Mouse (Mus musculus): ENCODE data around the gene Limd1. TPM values are rescaled to one million over a fixed set of nuclear protein-coding genes. Genes with fewer than 3 reads are reported as not detected.

Gene Limd1
- polyA plus RNA-seq, 1 experiment from 2014 or later = 48.8 TPM

DNA sequence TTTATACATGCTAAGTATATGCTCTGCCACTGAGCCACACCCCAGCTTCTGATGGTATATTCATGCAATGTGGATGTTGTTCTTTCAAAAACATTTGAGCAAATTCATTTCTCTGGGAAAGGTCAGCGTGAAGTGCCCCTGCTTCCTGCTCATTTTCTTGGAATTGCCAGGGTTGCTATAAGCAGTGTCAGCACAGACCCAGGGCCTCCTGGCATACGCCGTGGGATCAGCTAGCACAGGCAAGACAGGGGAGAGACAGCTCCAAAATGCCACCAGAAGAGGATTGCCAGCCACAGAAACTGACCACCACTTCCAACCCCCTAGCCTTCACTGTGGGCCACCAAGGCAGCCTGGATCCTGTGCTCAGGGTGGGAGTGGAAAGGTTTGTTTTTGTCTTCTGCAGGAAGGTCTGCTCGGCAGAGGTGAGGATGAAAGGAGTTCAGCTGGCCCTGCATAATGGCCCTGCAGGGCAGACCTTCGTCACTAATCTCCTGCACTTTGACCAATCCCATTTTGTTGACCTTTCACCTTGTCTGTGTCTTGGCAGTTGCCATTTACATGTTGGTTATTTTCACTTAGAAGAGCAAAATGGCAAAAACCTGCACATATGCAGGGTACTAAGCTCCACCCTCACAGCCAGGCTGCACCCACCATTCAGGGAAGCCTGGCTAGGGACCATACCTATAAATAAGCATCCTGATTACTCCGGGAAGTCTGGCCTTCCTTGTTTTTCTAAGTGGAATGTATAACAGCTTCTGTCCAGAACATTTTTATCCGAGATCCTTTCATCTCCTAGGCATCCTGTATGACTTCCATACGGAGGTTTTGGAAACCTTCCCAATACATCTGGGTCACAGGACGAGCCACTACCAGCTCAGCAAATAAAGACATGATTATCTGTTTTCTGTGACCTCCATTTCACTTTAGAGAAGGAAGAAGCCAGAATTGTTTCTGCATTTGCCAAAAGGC, 21.6 kb upstream of the Limd1 start:
- no peak overlapping the region for H3K4me3 ChIP-seq (replicated peaks; ENCODE audit: low read length)
- no peak overlapping the region for H3K4me2 ChIP-seq (ENCODE audit: low read depth, low read length)
- no peak for ATAC-seq (ENCODE audit: insufficient read depth, low FRiP score)
- H3K9me3 ChIP-seq (replicated peaks; ENCODE audit: control insufficient read depth, low read length) = no peaks in the 10 kb centered on the region
- peaks cover 10% of the 10 kb centered on the region; the same call in 1 of the 2 replicates for H3K4me1 ChIP-seq (ENCODE audit: control insufficient read depth, insufficient read depth, low read length)
- 52% methylated on average over 9 of the region's 9 CpGs for WGBS
- H3K36me3 ChIP-seq (ENCODE audit: control insufficient read depth, insufficient read depth, low read length) = no peaks in the 10 kb centered on the region
- H3K9ac ChIP-seq (ENCODE audit: low read length) = no peak overlapping the region
- no peaks in the 10 kb centered on the region for H3K27me3 ChIP-seq (ENCODE audit: control insufficient read depth, insufficient read depth, low read length)
- peak overlapping the region; percentile 46 for H3K27ac ChIP-seq (ENCODE audit: low read length)

DNA sequence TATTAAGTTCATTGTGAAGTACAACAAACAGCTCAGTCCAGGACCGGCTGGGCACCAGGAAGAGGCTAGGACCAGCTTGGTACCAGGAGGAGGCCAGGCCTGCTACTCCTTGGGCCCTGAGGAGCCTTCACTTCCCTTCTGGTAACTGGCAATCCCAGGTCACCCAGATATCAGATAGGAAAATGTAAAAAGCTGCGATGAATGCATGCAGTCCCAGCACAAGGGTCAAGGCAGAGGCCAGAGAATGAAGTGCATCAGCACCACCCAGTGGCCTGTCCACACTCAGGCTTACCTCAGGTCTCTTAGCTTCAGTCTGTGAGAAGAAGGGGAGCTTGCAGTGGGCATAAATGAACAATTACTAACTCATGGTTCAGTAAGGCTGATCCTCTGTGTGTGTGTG, 20.9 kb upstream of the Limd1 start:
- H3K27me3 ChIP-seq (ENCODE audit: control insufficient read depth, insufficient read depth, low read length) = no peaks in the 10 kb centered on the region
- no peak overlapping the region for H3K9ac ChIP-seq (ENCODE audit: low read length)
- WGBS = 45% methylated on average over 2 of the region's 2 CpGs
- no peak overlapping the region for H3K4me3 ChIP-seq (replicated peaks; ENCODE audit: low read length)
- H3K36me3 ChIP-seq (ENCODE audit: control insufficient read depth, insufficient read depth, low read length) = no peaks in the 10 kb centered on the region
- no peaks in the 10 kb centered on the region for H3K9me3 ChIP-seq (replicated peaks; ENCODE audit: control insufficient read depth, low read length)
- H3K4me2 ChIP-seq (ENCODE audit: low read depth, low read length) = no peak overlapping the region
- peaks cover 10% of the 10 kb centered on the region; the same call in 1 of the 2 replicates for H3K4me1 ChIP-seq (ENCODE audit: control insufficient read depth, insufficient read depth, low read length)
- no peak for ATAC-seq (ENCODE audit: insufficient read depth, low FRiP score)
- peak overlapping the region; percentile 46; the same call in 1 of the 2 replicates for H3K27ac ChIP-seq (ENCODE audit: low read length)

DNA sequence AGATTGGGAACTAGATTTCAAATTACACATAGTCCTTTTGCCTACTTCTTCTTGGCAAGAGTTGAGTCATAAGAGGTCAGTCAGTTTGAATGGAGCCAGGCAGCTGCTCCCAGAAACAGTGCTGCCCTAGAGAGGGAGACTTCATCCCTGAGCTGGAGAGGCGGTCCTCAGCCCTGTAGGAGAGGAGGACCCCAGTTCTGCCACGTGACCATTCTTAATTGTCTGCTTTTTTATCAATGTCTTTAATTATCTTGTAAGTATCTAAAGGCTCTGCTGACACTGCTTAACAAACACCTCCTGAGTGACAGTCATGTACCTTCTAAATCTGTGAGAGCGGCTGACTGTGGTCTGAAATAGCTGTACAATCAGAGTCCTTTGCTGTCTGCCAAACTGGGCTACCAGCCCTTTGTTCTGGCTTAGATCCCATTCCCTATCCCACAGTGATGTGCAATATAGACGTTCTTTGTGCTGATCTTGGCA, 11.3 kb upstream of the Limd1 start:
- H3K27me3 ChIP-seq (ENCODE audit: control insufficient read depth, insufficient read depth, low read length) = no peaks in the 10 kb centered on the region
- no peak for ATAC-seq (ENCODE audit: insufficient read depth, low FRiP score)
- no peaks in the 10 kb centered on the region for H3K9me3 ChIP-seq (replicated peaks; ENCODE audit: control insufficient read depth, low read length)
- no peaks in the 10 kb centered on the region for H3K36me3 ChIP-seq (ENCODE audit: control insufficient read depth, insufficient read depth, low read length)
- no peak overlapping the region for H3K4me2 ChIP-seq (ENCODE audit: low read depth, low read length)
- H3K4me1 ChIP-seq (ENCODE audit: control insufficient read depth, insufficient read depth, low read length) = no peaks in the 10 kb centered on the region
- no peak overlapping the region for H3K27ac ChIP-seq (ENCODE audit: low read length)
- no peak overlapping the region for H3K9ac ChIP-seq (ENCODE audit: low read length)
- no peak overlapping the region for H3K4me3 ChIP-seq (replicated peaks; ENCODE audit: low read length)
- 75% methylated on average over 4 of the region's 4 CpGs for WGBS

DNA sequence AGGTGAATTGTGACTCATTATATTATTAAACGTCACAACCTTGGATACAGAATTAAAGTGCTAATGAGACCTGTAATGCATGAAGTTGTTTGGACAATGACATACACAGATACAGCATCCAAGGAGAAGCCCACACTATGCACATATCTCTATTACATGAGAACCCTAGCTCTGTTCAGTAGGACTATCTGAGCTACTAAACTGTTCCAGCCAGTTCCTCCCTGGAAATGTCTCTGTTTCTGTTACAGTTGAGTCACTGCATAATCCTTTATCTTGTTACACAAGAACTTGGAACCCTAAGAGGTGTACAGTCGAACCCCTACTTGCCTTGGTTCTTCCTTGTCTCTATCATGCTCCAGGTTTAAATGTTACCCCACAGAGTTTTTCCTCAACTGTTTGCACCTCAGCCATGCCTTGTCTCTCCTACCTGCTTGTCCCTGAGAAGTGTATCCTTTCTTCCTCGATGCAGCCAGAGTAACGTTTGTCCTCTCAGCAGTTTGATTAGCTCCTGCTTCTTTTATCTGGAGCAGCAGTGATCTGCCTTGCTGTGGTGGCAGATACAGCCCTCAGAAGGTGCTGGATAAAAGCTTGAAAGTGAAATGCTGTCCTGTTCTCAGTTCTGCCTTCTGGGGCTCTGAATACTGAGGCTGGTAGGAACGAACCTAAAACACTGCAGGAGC, 10.0 kb upstream of the Limd1 start:
- 61% methylated on average over 5 of the region's 5 CpGs for WGBS
- ATAC-seq (ENCODE audit: insufficient read depth, low FRiP score) = no peak

DNA sequence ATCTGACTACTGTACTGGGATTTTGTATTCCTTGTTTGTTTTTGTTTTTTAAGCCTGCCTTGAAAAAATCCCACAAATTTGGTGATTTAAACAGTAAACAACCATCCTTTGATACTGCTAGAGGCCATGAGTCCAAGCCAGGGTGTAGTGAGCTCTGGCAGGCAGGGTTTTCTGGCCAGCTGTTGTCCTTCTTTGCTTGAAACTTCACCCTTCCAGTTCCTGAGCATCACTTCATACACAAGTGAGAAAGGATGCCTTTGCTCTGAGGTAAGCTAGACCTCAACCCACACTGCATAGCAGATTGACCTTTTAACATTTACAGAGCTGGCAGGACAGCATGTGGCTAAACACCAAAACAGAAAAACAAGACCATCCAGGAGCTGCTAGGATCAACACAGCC, 9.4 kb upstream of the Limd1 start:
- Histone ChIP-seq H3K4me3 (replicated peaks; ENCODE audit: low read length) (no peak overlapping the region), H3K9me3 (replicated peaks; ENCODE audit: control insufficient read depth, low read length) (no peaks in the 10 kb centered on the region), H3K4me2 (ENCODE audit: low read depth, low read length) (no peak overlapping the region), H3K27me3 (ENCODE audit: control insufficient read depth, insufficient read depth, low read length) (no peaks in the 10 kb centered on the region), H3K9ac (ENCODE audit: low read length) (no peak overlapping the region), H3K36me3 (ENCODE audit: control insufficient read depth, insufficient read depth, low read length) (no peaks in the 10 kb centered on the region), H3K27ac (ENCODE audit: low read length) (no peak overlapping the region), H3K4me1 (ENCODE audit: control insufficient read depth, insufficient read depth, low read length) (no peaks in the 10 kb centered on the region)
- ATAC-seq (ENCODE audit: insufficient read depth, low FRiP score) = no peak

More for the DNA sequence above, 10.0 kb upstream of the Limd1 start:
- Histone ChIP-seq H3K36me3 (ENCODE audit: control insufficient read depth, insufficient read depth, low read length) (no peaks in the 10 kb centered on the region), H3K27me3 (ENCODE audit: control insufficient read depth, insufficient read depth, low read length) (no peaks in the 10 kb centered on the region), H3K4me2 (ENCODE audit: low read depth, low read length) (no peak overlapping the region), H3K4me1 (ENCODE audit: control insufficient read depth, insufficient read depth, low read length) (no peaks in the 10 kb centered on the region), H3K4me3 (replicated peaks; ENCODE audit: low read length) (no peak overlapping the region), H3K27ac (ENCODE audit: low read length) (no peak overlapping the region), H3K9me3 (replicated peaks; ENCODE audit: control insufficient read depth, low read length) (no peaks in the 10 kb centered on the region), H3K9ac (ENCODE audit: low read length) (no peak overlapping the region)

DNA sequence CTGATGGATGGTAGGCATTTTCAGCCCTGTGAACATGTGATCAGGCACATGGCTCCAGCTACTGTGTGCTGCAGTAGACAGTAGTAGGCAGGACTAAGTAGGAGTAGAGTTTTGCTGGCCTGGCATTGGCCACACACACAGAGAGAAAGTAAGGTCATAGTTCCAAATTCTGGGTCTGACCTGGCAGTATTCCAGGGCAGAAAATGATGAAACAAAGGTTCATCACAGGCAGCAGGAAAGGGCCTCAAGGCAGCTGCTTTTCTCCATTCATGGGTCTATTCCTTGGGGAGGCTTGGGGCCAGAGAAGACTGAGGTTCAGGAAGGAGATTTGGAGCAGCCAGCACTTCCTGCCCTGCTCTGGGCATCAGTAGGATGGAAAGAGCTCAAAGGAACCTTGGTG, 5.1 kb upstream of the Limd1 start:
- no peak overlapping the region for H3K27ac ChIP-seq (ENCODE audit: low read length)
- H3K9me3 ChIP-seq (replicated peaks; ENCODE audit: control insufficient read depth, low read length) = no peaks in the 10 kb centered on the region
- H3K4me1 ChIP-seq (ENCODE audit: control insufficient read depth, insufficient read depth, low read length) = 0 out of 2 replicates have a peak, but pooled peaks cover 6% of the 10 kb centered on the region
- no peaks in the 10 kb centered on the region for H3K36me3 ChIP-seq (ENCODE audit: control insufficient read depth, insufficient read depth, low read length)
- no peaks in the 10 kb centered on the region for H3K27me3 ChIP-seq (ENCODE audit: control insufficient read depth, insufficient read depth, low read length)
- H3K4me2 ChIP-seq (ENCODE audit: low read depth, low read length) = no peak overlapping the region
- peak; percentile 20; the same call in 1 of the 2 replicates for ATAC-seq (ENCODE audit: insufficient read depth, low FRiP score)
- H3K9ac ChIP-seq (ENCODE audit: low read length) = no peak overlapping the region
- H3K4me3 ChIP-seq (replicated peaks; ENCODE audit: low read length) = no peak overlapping the region

DNA sequence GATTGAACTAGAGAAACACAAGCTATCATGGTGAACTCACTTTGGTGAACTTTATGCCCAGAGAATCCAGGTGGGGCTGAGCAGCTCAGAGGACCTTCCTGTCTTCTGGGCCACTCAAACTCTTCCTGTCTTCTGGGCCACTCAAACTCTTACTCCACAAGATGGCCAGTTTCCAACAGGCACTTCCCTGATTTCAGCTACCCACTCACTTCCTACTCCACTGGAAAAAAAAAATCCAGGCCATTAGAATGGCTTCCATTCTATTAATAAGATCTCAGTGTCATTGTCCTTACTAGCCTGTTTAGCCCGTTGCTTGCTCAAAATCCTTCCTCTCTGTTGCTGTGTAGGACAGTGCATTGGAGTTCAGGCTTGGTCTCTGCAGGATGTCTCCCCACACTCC, 2.9 kb upstream of the Limd1 start:
- H3K9ac ChIP-seq (ENCODE audit: low read length) = no peak overlapping the region
- no peaks in the 10 kb centered on the region for H3K36me3 ChIP-seq (ENCODE audit: control insufficient read depth, insufficient read depth, low read length)
- 76% methylated on average over 1 of the region's 1 CpGs for WGBS
- no peak overlapping the region for H3K4me3 ChIP-seq (replicated peaks; ENCODE audit: low read length)
- peaks cover 16% of the 10 kb centered on the region for H3K4me1 ChIP-seq (ENCODE audit: control insufficient read depth, insufficient read depth, low read length)
- no peak overlapping the region for H3K27ac ChIP-seq (ENCODE audit: low read length)
- no peaks in the 10 kb centered on the region for H3K27me3 ChIP-seq (ENCODE audit: control insufficient read depth, insufficient read depth, low read length)
- no peaks in the 10 kb centered on the region for H3K9me3 ChIP-seq (replicated peaks; ENCODE audit: control insufficient read depth, low read length)
- H3K4me2 ChIP-seq (ENCODE audit: low read depth, low read length) = no peak overlapping the region
- ATAC-seq (ENCODE audit: insufficient read depth, low FRiP score) = no peak

DNA sequence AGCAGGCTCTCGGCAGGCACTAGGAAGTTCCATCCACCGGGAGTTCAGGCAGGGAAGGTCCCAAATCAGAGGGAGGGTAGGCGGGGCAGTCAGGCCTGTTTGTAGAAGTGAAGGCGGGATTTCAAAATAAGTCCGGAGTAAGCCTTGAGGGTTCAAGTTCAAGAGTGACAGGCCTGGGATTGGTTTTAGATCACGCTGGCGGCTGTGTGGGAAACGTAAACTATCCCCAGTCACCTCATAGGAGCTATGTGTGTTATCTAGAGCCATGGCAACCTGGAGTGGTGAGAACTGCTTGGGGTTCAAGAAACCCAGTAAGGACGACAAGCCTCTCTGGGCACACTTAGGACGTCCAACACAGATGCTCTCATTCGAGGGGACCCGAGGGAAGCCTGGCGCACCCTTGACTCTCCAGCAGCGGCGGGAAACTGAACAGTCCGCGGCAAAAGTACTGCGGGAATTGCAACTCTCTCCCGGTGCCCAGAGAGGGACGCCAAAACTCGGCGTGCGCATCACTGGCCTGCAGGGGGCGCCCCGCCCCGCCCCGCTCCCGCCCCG, 398 bp upstream of the Limd1 start:
- Histone ChIP-seq H3K27ac (ENCODE audit: low read length) (peak overlapping the region; percentile 41; the same call in 1 of the 2 replicates), H3K4me1 (ENCODE audit: control insufficient read depth, insufficient read depth, low read length) (peaks cover 41% of the 10 kb centered on the region), H3K9ac (ENCODE audit: low read length) (peak overlapping the region; percentile 67), H3K4me3 (replicated peaks; ENCODE audit: low read length) (peak overlapping the region; percentile 49), H3K27me3 (ENCODE audit: control insufficient read depth, insufficient read depth, low read length) (no peaks in the 10 kb centered on the region), H3K4me2 (ENCODE audit: low read depth, low read length) (peak overlapping the region; percentile 79), H3K36me3 (ENCODE audit: control insufficient read depth, insufficient read depth, low read length) (no peaks in the 10 kb centered on the region), H3K9me3 (replicated peaks; ENCODE audit: control insufficient read depth, low read length) (no peaks in the 10 kb centered on the region)
- peak; percentile 74 for ATAC-seq (ENCODE audit: insufficient read depth, low FRiP score)
- WGBS = under 1% methylated on average over 23 of the region's 29 CpGs
